Mouse (Mus musculus): ENCODE measurements around the gene Rad51b.

The Rad51b gene

DNA sequence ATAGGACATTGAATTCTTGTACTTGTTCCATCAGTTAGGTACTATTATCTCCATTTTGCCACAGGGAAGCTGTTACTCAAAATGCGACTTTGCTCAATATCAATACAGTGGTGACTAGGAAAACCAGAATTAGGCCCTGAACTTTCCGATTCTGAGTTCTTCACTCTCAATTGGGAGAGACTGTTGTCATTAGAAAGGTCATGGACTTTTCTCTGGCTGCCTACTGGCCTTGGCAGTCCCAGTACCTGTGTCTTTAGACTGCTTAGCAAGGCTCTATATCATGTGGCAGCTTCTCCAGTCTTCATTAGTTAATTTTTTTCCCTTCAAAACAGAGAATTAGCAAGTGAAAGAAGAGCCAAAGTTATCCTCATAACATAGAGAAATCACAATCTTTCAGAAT lies 288.3 kb downstream of the Rad51b start:
- Histone ChIP-seq H3K27me3 (ENCODE audit: control insufficient read depth, insufficient read depth, low read length, poor library complexity, severe bottlenecking) (no peaks in the 10 kb centered on the region), H3K36me3 (ENCODE audit: control insufficient read depth, insufficient read depth, low read length, poor library complexity, severe bottlenecking) (no peaks in the 10 kb centered on the region)
- no peak for DNase-seq (ENCODE audit: low read depth, low spot score)

GRCm38 (mm10) chr12:79588831-79589230 lies 291.7 kb downstream of the Rad51b start:
- no peaks in the 10 kb centered on the region for H3K27me3 ChIP-seq (ENCODE audit: control insufficient read depth, insufficient read depth, low read length, poor library complexity, severe bottlenecking)
- H3K36me3 ChIP-seq (ENCODE audit: control insufficient read depth, insufficient read depth, low read length, poor library complexity, severe bottlenecking), result no peaks in the 10 kb centered on the region
- DNase-seq (ENCODE audit: low read depth, low spot score), result no peak

DNA sequence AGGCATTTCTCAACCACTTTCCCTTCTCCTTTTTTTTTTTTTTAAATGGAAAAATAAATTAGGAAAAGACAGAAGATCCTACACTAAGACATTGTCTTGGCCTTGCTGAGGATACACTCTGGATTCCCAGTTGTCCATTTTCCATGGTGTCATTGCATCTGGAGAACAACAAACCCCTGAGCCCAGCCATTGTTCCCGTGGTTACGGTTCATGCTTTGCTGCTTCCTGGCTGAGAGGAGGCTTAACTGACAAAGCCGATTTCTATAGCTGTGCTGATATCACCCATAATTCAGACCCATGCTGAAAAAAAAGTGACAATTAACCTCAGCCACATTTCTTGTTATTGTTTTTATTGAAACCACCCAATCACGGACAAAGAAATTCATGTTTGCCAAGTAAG lies 295.1 kb downstream of the Rad51b start:
- Histone ChIP-seq H3K27me3 (ENCODE audit: control insufficient read depth, insufficient read depth, low read length, poor library complexity, severe bottlenecking) (no peaks in the 10 kb centered on the region), H3K36me3 (ENCODE audit: control insufficient read depth, insufficient read depth, low read length, poor library complexity, severe bottlenecking) (no peaks in the 10 kb centered on the region)
- DNase-seq (ENCODE audit: low read depth, low spot score), result no peak

DNA sequence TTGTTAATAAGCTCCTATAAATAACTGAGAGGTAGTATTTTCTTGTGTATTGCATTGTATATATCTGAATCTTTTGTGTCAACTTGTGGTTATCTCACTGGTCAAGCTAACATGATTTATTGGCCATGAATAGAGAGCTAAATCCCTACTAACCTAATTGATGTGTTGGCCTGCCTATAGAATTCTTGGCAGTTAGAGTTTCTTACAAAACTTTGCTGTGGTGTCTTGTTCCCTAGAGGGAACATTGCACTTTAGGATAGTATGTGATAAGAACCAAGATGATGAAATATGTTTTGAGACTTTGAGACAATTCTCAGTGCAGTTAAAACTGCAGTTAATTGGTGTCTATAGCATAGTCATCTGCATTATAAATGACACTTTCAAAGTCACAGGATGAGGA lies 299.8 kb downstream of the Rad51b start:
- no peaks in the 10 kb centered on the region for H3K36me3 ChIP-seq (ENCODE audit: control insufficient read depth, insufficient read depth, low read length, poor library complexity, severe bottlenecking)
- H3K27me3 ChIP-seq (ENCODE audit: control insufficient read depth, insufficient read depth, low read length, poor library complexity, severe bottlenecking), result no peaks in the 10 kb centered on the region
- no peak for DNase-seq (ENCODE audit: low read depth, low spot score)

DNA sequence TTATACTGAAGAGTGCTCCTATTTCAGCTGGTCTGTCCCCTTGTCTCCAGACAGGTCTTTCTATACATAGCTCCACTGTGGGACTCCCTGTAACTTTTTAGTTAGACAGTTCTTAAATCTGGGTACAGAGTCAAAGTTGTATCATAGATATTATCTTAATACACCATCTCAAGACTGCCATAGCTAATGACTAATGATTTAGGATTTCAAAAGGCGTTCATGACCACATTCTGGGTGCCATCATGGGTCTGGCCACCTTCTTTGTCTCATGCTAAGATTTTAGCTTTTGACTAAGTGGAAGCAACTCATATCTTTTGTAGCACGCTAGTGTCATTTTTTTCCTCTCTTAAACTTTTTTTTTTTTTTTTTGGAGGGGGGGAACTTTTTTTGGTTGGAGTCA lies 300.3 kb downstream of the Rad51b start:
- Histone ChIP-seq H3K36me3 (ENCODE audit: control insufficient read depth, insufficient read depth, low read length, poor library complexity, severe bottlenecking) (no peaks in the 10 kb centered on the region), H3K27me3 (ENCODE audit: control insufficient read depth, insufficient read depth, low read length, poor library complexity, severe bottlenecking) (no peaks in the 10 kb centered on the region)
- no peak for DNase-seq (ENCODE audit: low read depth, low spot score)

DNA sequence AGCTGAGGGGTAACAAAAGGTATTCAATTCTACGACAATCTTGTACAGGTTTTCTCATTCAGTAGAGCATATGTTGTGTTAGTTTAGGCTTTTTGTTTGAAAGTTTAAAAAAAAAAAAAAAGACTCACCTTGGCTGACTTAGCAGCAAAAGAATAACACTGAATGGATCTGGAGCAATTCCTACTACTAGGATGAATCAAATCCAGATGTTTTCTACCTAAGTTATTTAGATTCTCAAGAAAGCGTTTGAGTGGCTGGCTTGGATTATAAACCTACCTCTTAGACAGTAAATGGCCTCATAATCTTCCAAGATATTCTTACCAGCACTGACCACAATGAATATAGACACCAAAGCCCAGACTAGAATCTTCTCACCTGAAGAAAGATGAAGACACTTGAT lies 300.7 kb downstream of the Rad51b start:
- no peak for DNase-seq (ENCODE audit: low read depth, low spot score)
- no peaks in the 10 kb centered on the region for H3K27me3 ChIP-seq (ENCODE audit: control insufficient read depth, insufficient read depth, low read length, poor library complexity, severe bottlenecking)
- H3K36me3 ChIP-seq (ENCODE audit: control insufficient read depth, insufficient read depth, low read length, poor library complexity, severe bottlenecking), result no peaks in the 10 kb centered on the region

DNA sequence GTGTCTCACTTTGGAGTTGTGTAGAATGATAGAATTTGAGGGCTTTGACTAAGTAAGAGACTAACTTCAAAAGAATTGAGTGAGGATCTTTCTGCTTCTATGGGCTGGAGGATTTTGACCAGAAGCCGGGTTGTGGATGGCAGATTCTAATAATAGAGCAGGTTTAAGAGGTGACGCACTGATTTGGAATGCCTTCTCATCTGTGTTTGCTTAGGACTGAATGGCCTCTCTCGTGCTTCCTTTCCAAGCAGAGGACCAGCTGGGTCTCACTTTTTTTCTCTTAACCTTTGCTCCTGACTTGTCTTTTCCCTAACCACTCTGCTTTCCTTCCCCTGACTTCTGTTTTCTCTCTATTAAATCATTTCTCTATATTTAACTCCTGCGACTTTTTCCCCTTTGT lies 301.4 kb downstream of the Rad51b start:
- no peak for DNase-seq (ENCODE audit: low read depth, low spot score)
- Histone ChIP-seq H3K27me3 (ENCODE audit: control insufficient read depth, insufficient read depth, low read length, poor library complexity, severe bottlenecking) (no peaks in the 10 kb centered on the region), H3K36me3 (ENCODE audit: control insufficient read depth, insufficient read depth, low read length, poor library complexity, severe bottlenecking) (no peaks in the 10 kb centered on the region)

GRCm38 (mm10) chr12:79598901-79599300 lies 301.8 kb downstream of the Rad51b start:
- no peak for DNase-seq (ENCODE audit: low read depth, low spot score)

GRCm38 (mm10) chr12:79600149-79600769 lies 303.2 kb downstream of the Rad51b start:
- H3K36me3 ChIP-seq (ENCODE audit: control insufficient read depth, insufficient read depth, low read length, poor library complexity, severe bottlenecking), result no peaks in the 10 kb centered on the region
- no peaks in the 10 kb centered on the region for H3K27me3 ChIP-seq (ENCODE audit: control insufficient read depth, insufficient read depth, low read length, poor library complexity, severe bottlenecking)
- DNase-seq (ENCODE audit: low read depth, low spot score), result peak; percentile 10

More at GRCm38 (mm10) chr12:79598901-79599300, 301.8 kb downstream of the Rad51b start:
- Histone ChIP-seq H3K36me3 (ENCODE audit: control insufficient read depth, insufficient read depth, low read length, poor library complexity, severe bottlenecking) (no peaks in the 10 kb centered on the region), H3K27me3 (ENCODE audit: control insufficient read depth, insufficient read depth, low read length, poor library complexity, severe bottlenecking) (no peaks in the 10 kb centered on the region)

DNA sequence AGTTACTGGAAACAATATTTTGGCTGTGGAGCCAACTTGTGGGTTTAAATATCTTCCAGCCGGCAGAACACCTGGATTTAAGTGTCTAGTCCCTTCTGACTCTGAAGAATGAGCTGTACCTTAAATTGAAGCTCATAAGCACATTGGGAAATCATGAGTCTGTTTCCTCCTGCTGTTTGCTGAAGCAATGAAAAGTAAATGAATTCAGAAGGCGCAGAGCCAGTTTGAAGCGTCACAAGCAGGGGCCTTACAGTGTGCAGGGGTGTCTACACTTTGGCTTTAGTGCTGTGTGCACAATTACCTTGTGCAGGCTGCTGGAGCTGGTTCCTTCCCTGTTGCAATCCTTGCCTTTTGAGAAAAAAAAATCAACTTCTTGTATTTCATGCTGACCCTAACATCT lies 305.6 kb downstream of the Rad51b start:
- no peaks in the 10 kb centered on the region for H3K27me3 ChIP-seq (ENCODE audit: control insufficient read depth, insufficient read depth, low read length, poor library complexity, severe bottlenecking)
- no peaks in the 10 kb centered on the region for H3K36me3 ChIP-seq (ENCODE audit: control insufficient read depth, insufficient read depth, low read length, poor library complexity, severe bottlenecking)
- DNase-seq (ENCODE audit: low read depth, low spot score), result no peak

DNA sequence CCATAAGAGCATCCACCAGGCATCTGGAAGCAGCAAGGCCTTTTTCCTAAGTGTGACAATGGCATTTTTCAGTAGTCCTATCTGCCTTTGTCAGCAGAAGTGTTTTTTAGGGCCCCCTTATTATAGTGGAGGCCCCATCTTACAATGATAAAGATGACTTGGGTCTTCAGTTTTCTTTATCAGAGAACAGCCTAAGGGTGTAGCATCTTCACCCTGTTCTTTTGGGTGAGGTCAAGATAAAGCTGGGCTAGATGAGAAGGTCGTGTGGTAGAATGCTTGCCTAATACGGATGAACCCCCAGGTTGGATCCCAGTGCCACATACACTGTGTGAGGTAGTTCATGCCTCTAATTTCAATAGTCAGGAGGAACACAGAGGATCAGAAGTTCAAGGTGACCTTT lies 307.8 kb downstream of the Rad51b start:
- Histone ChIP-seq H3K36me3 (ENCODE audit: control insufficient read depth, insufficient read depth, low read length, poor library complexity, severe bottlenecking) (no peaks in the 10 kb centered on the region), H3K27me3 (ENCODE audit: control insufficient read depth, insufficient read depth, low read length, poor library complexity, severe bottlenecking) (no peaks in the 10 kb centered on the region)
- DNase-seq (ENCODE audit: low read depth, low spot score), result no peak

DNA sequence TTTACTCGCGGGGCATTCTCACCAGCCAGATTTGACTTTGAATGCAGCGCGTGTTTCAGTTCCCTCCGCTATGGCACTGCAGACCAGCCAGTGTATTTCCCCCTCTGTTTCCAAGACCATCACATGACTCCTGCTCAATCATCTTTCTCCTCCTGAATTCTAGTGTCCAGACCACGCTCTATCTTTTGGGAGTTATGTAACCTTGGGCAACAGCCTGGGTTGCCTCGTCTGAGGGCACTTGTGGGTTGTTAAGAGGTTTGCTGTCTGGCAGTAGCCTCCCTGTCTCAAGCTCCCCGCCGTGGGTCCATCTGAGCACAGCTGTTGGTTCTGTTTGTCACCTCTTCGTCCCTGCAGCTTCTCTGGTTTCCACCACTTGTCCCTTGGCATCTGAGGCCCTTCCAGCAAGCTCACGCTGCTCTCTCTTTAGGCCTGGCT lies 309.1 kb downstream of the Rad51b start:
- no peak for DNase-seq (ENCODE audit: low read depth, low spot score)
- H3K27me3 ChIP-seq (ENCODE audit: control insufficient read depth, insufficient read depth, low read length, poor library complexity, severe bottlenecking), result no peaks in the 10 kb centered on the region
- H3K36me3 ChIP-seq (ENCODE audit: control insufficient read depth, insufficient read depth, low read length, poor library complexity, severe bottlenecking), result no peaks in the 10 kb centered on the region

- DNase-seq (ENCODE audit: low read depth, low spot score), result no peak
- Histone ChIP-seq H3K36me3 (ENCODE audit: control insufficient read depth, insufficient read depth, low read length, poor library complexity, severe bottlenecking) (no peaks in the 10 kb centered on the region), H3K27me3 (ENCODE audit: control insufficient read depth, insufficient read depth, low read length, poor library complexity, severe bottlenecking) (no peaks in the 10 kb centered on the region)
Measured at GRCm38 (mm10) chr12:79609399-79610010, 312.4 kb downstream of the Rad51b start.

DNA sequence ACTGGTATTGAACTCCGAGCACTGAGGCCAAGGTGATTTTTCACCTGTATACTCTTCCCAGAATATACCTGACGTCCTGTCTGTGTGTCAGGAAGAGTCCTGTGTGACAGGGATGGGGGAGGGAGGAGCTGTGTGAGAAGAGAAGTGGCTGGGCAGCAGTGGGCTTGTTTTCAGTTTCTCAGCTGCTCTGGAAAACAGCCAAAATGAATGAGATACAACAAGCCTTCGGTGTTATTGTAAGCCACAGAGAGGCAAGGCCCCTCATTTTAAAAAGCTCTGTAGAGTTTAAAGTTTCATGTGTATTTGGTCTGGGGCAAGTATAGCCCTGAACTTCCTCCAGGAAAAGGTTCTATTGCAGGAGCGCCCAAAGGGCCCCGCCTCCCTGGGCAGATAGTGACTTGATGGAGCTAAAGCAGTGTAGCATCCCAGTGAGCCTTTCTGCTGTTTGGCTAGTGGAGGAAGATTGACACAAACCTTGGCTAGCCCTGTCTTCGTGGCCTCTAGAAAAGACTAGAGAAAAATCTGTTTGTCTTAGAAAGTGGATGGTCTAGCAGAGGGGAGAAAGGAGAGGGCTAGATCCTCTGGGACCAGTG lies 313.5 kb downstream of the Rad51b start:
- no peak for DNase-seq (ENCODE audit: low read depth, low spot score)
- Histone ChIP-seq H3K27me3 (ENCODE audit: control insufficient read depth, insufficient read depth, low read length, poor library complexity, severe bottlenecking) (no peaks in the 10 kb centered on the region), H3K36me3 (ENCODE audit: control insufficient read depth, insufficient read depth, low read length, poor library complexity, severe bottlenecking) (no peaks in the 10 kb centered on the region)

- H3K36me3 ChIP-seq (ENCODE audit: control insufficient read depth, insufficient read depth, low read length, poor library complexity, severe bottlenecking), result no peaks in the 10 kb centered on the region
- no peak for DNase-seq (ENCODE audit: low read depth, low spot score)
- H3K27me3 ChIP-seq (ENCODE audit: control insufficient read depth, insufficient read depth, low read length, poor library complexity, severe bottlenecking), result no peaks in the 10 kb centered on the region
Measured at GRCm38 (mm10) chr12:79611665-79612064, 314.6 kb downstream of the Rad51b start.
